Mouse (Mus musculus): ENCODE data around the gene Rnf145. TPM values are rescaled to one million over a fixed set of nuclear protein-coding genes. Genes with fewer than 3 reads are reported as not detected.

The Rnf145 gene
- polyA plus RNA-seq, 1 experiment from 2014 or later, result 89.5 TPM

GRCm38 (mm10) chr11:44613411-44614180 is 94.8 kb downstream of the Rnf145 start:
- peaks cover 63% of the 10 kb centered on the region for H3K27me3 ChIP-seq (replicated peaks; ENCODE audit: control insufficient read depth, insufficient read depth, low read length)
- ATAC-seq, result no peak
- H3K4me3 ChIP-seq (replicated peaks; ENCODE audit: low read length), result peak overlapping the region; percentile 27
- H3K9ac ChIP-seq (replicated peaks; ENCODE audit: low read depth, low read length), result no peak overlapping the region; the same call in 1 of the 2 replicates
- 5% methylated on average over 14 of the region's 14 CpGs for WGBS
- peaks cover 28% of the 10 kb centered on the region for H3K4me1 ChIP-seq (replicated peaks; ENCODE audit: control insufficient read depth, insufficient read depth, low read length)
- peak overlapping the region; percentile 45 for H3K4me2 ChIP-seq (ENCODE audit: low read length)
- H3K36me3 ChIP-seq (ENCODE audit: control insufficient read depth, insufficient read depth), result no peaks in the 10 kb centered on the region
- no peak overlapping the region for H3K27ac ChIP-seq (ENCODE audit: low read length)
- H3K9me3 ChIP-seq (ENCODE audit: control insufficient read depth, low read length), result no peaks in the 10 kb centered on the region

Small RNAs within 50 kb of the gene (microRNA-seq; reads per million reads assigned to microRNA genes)
- not detected for gene Gm22121

Other genes starting within 250 kb of the Rnf145 start
- gene Il12b, start 118.9 kb upstream of the Rnf145 start, polyA plus RNA-seq (2015; fragmentation: Nextera tagmentation; extraction: Ambion mirVana), result 0.11 TPM in 1 of 2 replicates, not detected in the other
- 53.1 and 55.6 TPM in 2 replicates for gene Ublcp1, start 48.5 kb upstream of the Rnf145 start, polyA plus RNA-seq (2015; fragmentation: Nextera tagmentation; extraction: Ambion mirVana)
- 33.9 and 43.7 TPM in 2 replicates for gene Ebf1, start 98.4 kb downstream of the Rnf145 start, polyA plus RNA-seq (2015; fragmentation: Nextera tagmentation; extraction: Ambion mirVana)